Mouse (Mus musculus): ENCODE measurements around the gene Bsn. TPM values are rescaled to one million over a fixed set of nuclear protein-coding genes. Genes with fewer than 3 reads are reported as not detected.

The Bsn gene
- polyA plus RNA-seq (2014; fragmentation: Illumina TruSeq; extraction: RNeasy Lipid Tissue Mini Kit (QIAGEN cat#74804); ENCODE audit: low read depth, low replicate concordance): 0.35 TPM

DNA sequence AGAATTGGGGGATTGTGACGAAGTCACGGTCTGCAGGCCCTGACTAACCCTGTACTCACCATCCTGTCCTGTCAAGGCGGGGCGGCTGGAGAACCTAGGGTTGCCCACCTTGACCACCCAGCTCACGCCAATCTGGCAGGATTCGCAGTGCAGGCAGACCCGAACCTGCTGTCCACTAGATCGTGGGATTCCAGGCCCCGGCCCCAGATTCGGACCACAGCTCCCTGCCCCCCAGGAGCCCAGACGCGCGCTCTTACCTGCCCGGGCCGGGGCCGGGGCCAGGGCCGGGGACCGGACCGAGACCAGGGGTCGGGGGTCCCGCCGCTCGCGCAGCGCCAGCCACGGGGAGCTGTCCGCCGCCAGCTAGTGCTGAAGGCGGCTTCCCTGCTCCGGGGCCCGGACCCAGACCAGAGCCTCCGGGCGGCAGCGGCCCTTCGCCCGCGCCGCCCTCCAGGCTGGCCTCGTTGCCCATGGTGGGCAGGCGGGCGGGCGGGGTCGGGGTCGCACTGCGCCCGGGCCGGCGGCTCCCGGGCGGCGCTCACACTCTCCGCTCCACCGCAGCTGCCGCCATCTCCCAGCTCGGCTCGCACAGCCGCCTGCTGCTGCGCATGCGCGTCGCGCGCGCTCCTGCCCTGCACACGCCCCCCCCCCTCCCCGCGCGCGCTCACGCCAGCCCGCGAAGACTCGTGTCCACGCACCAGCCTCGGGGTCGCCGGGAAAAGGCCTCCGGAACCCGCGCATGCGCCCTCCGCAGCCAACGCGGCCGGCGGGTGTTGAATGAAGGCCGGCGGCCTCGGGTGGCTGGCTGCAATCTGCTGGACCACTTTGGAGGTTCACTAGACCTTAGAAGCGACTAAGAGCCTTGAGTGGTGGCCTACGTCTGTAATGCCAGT is at the start of gene Bsn:
Bsn (minus strand) TSS at position 598 of the 893 bp plus-strand sequence.

DNA sequence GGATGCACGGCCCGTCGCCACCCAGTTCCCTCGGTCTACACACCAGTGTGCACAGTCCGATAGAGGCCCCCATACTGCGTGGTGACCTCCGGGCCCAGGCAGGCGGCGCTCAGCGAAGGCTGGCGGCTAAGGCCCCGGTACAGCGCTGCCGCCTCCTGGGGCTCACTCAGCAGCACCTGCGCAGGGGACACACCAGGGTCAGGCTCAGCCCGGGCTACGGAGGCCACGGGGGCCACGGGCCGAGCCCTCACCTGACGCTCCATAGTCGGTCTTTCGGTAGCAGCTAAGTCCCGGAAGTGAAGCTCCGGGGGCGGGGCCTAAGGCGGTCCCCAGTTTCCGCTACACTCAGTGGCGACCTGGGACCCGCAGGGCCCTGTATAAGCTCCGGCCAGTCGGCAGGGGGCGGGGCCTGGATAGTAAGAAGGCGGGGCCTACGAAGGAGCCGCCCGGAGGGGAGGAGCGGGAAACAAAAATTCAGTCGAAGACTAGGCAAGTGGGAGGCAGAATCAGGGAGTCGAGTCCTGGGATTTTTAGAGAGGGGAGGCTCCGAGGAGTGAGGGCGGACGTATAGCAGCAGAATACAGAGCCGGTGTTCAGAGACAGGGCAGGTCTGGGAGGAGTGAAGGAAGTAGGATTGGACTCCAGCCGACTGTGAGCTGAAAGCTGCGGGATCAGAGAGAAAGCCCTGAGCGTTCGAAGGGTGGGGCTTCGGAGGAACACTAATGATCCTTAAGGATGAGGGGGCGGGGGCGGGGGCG is 95.8 kb downstream of the Bsn start, which contains the start of gene Apeh:
Apeh (minus strand) TSS at position 423 of the 758 bp plus-strand sequence.

DNA sequence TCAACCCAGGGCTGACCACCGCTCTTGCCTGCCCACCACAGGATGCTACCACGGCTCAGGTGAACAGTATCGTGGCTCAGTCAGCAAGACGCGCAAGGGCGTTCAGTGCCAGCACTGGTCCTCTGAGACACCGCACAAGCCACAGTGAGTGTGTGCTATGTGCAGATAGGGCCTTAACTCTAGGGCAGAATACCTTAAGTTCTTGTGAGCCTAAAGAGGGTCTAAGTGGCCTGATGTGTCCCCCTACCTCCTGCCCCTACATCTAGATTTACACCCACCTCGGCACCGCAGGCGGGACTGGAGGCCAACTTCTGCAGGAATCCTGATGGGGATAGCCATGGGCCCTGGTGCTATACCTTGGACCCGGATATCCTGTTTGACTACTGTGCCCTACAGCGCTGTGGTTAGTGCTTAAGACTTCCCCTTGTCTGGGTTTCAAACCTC is 107.2 kb downstream of the Bsn start, which contains the start of gene Rnf123:
Rnf123 (minus strand) TSS at position 359 of the 444 bp plus-strand sequence.

DNA sequence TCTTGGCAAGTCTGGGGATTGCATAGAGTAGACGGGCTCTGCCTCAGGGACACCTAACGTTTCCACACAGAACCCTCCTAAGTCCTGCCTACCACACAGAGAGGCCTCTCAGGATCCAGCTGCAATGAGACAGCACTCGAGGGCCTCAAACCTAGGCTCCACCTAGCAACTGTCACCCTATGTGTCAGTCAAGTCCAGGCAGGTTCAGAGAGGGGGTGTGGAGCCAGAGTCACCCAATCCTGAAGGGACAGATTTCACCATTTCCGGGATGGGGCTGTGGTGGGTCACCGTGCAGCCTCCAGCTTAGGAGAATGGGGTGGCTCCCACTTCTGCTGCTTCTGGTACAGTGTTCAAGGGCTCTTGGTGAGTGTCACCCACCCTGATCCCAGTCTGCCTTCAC is 110.0 kb downstream of the Bsn start, which contains the start of gene Mst1:
Mst1 (plus strand) TSS at position 269 of the 400 bp plus-strand sequence.

DNA sequence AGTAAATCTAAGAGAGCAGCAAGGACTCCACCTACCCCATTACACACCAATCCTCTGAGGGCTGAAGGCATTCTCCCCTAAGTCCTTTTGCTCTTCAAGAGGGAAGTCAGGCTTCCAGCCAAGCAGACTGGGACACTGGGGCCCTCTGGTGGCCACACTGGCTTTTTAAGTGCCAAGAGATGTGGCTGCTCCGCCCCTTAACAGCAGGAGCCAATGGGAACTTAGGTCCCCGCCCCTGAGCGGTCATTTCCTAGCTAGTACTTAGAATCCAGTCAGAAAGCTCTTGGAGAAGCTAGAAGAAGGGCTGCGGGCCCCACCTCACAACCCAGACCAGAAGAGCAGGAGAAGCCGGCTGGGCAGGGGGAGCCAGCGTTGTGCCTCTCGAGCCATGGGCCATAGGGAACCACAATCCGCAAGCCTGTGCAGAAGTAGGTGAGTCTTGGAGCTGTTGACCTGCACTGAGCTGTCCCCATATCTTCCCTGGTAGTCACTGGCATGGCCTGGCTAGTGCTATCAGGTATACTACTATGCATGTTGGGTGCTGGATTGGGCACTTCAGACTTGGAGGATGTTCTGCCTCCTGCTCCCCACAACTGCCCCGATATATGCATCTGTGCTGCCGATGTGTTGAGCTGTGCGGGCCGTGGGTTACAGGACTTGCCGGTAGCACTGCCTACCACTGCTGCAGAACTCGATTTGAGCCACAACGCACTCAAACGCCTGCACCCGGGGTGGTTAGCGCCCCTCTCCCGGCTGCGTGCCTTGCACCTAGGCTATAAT is 137.1 kb downstream of the Bsn start, which contains the start of gene Amigo3:
Amigo3 (plus strand) TSS at position 275 of the 780 bp plus-strand sequence.

DNA sequence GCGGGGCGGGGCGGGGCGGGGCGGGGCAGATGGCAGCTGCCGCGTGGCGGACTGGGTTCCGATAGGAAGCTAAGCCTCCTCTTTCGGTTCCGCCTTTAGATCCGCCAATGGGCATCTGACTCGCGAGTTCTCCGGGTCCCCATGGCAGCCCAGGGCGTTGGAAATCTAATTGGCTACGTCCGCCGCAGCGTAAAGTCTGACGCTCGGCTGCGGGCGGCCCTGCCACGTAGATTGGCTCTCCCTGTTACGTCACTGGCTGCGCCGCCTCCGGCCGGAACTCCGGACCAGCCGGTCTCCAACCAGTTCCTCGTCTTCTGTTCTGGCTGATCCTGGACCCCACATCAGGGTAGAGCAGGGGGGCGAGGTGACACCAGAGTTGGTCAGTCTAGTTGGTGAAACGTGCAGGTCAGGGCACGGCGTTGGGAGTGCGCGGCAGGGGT is 141.1 kb downstream of the Bsn start, which contains the start of gene Gmppb:
Gmppb (plus strand) TSS at position 227 of the 440 bp plus-strand sequence.

Other genes starting within 250 kb of the Bsn start
- gene Traip, start 240.2 kb downstream of the Bsn start, polyA plus RNA-seq (2014; fragmentation: Illumina TruSeq; extraction: RNeasy Lipid Tissue Mini Kit (QIAGEN cat#74804); ENCODE audit: low read depth, low replicate concordance): not detected
- 2.0 TPM for gene Uba7, start 214.9 kb downstream of the Bsn start, polyA plus RNA-seq (2014; fragmentation: Illumina TruSeq; extraction: RNeasy Lipid Tissue Mini Kit (QIAGEN cat#74804); ENCODE audit: low read depth, low replicate concordance)
- not detected for gene Gm20661, start 207.3 kb downstream of the Bsn start, polyA plus RNA-seq (2014; fragmentation: Illumina TruSeq; extraction: RNeasy Lipid Tissue Mini Kit (QIAGEN cat#74804); ENCODE audit: low read depth, low replicate concordance)
- gene Inka1, start 204.5 kb downstream of the Bsn start, polyA plus RNA-seq (2014; fragmentation: Illumina TruSeq; extraction: RNeasy Lipid Tissue Mini Kit (QIAGEN cat#74804); ENCODE audit: low read depth, low replicate concordance): not detected
- not detected for gene Cdhr4, start 197.9 kb downstream of the Bsn start, polyA plus RNA-seq (2014; fragmentation: Illumina TruSeq; extraction: RNeasy Lipid Tissue Mini Kit (QIAGEN cat#74804); ENCODE audit: low read depth, low replicate concordance)
- gene Gm20662, start 194.0 kb downstream of the Bsn start, polyA plus RNA-seq (2014; fragmentation: Illumina TruSeq; extraction: RNeasy Lipid Tissue Mini Kit (QIAGEN cat#74804); ENCODE audit: low read depth, low replicate concordance): not detected
- 27.1 TPM for gene Ip6k1, start 187.9 kb downstream of the Bsn start, polyA plus RNA-seq (2014; fragmentation: Illumina TruSeq; extraction: RNeasy Lipid Tissue Mini Kit (QIAGEN cat#74804); ENCODE audit: low read depth, low replicate concordance)
- gene Gmppb, start 141.1 kb downstream of the Bsn start, polyA plus RNA-seq (2014; fragmentation: Illumina TruSeq; extraction: RNeasy Lipid Tissue Mini Kit (QIAGEN cat#74804); ENCODE audit: low read depth, low replicate concordance): 0.64 TPM
- gene Amigo3, start 137.2 kb downstream of the Bsn start, polyA plus RNA-seq (2014; fragmentation: Illumina TruSeq; extraction: RNeasy Lipid Tissue Mini Kit (QIAGEN cat#74804); ENCODE audit: low read depth, low replicate concordance): 0.23 TPM
- gene Mst1, start 109.9 kb downstream of the Bsn start, polyA plus RNA-seq (2014; fragmentation: Illumina TruSeq; extraction: RNeasy Lipid Tissue Mini Kit (QIAGEN cat#74804); ENCODE audit: low read depth, low replicate concordance): not detected
- 0.99 TPM for gene Rnf123, start 107.0 kb downstream of the Bsn start, polyA plus RNA-seq (2014; fragmentation: Illumina TruSeq; extraction: RNeasy Lipid Tissue Mini Kit (QIAGEN cat#74804); ENCODE audit: low read depth, low replicate concordance)
- gene Apeh, start 95.8 kb downstream of the Bsn start, polyA plus RNA-seq (2014; fragmentation: Illumina TruSeq; extraction: RNeasy Lipid Tissue Mini Kit (QIAGEN cat#74804); ENCODE audit: low read depth, low replicate concordance): 40.2 TPM
- 56.8 TPM for gene Dag1, start 73.6 kb upstream of the Bsn start, polyA plus RNA-seq (2014; fragmentation: Illumina TruSeq; extraction: RNeasy Lipid Tissue Mini Kit (QIAGEN cat#74804); ENCODE audit: low read depth, low replicate concordance)
- 27.2 TPM for gene Nicn1, start 100.0 kb upstream of the Bsn start, polyA plus RNA-seq (2014; fragmentation: Illumina TruSeq; extraction: RNeasy Lipid Tissue Mini Kit (QIAGEN cat#74804); ENCODE audit: low read depth, low replicate concordance)
- gene Amt, start 106.5 kb upstream of the Bsn start, polyA plus RNA-seq (2014; fragmentation: Illumina TruSeq; extraction: RNeasy Lipid Tissue Mini Kit (QIAGEN cat#74804); ENCODE audit: low read depth, low replicate concordance): 0.82 TPM
- gene Rhoa, start 115.7 kb upstream of the Bsn start, polyA plus RNA-seq (2014; fragmentation: Illumina TruSeq; extraction: RNeasy Lipid Tissue Mini Kit (QIAGEN cat#74804); ENCODE audit: low read depth, low replicate concordance): 620 TPM
- gene Tcta, start 115.8 kb upstream of the Bsn start, polyA plus RNA-seq (2014; fragmentation: Illumina TruSeq; extraction: RNeasy Lipid Tissue Mini Kit (QIAGEN cat#74804); ENCODE audit: low read depth, low replicate concordance): 17.1 TPM
- gene Gpx1, start 148.5 kb upstream of the Bsn start, polyA plus RNA-seq (2014; fragmentation: Illumina TruSeq; extraction: RNeasy Lipid Tissue Mini Kit (QIAGEN cat#74804); ENCODE audit: low read depth, low replicate concordance): 21.4 TPM
- 66.7 TPM for gene Usp4, start 157.5 kb upstream of the Bsn start, polyA plus RNA-seq (2014; fragmentation: Illumina TruSeq; extraction: RNeasy Lipid Tissue Mini Kit (QIAGEN cat#74804); ENCODE audit: low read depth, low replicate concordance)
- gene 1700102P08Rik, start 202.4 kb upstream of the Bsn start, polyA plus RNA-seq (2014; fragmentation: Illumina TruSeq; extraction: RNeasy Lipid Tissue Mini Kit (QIAGEN cat#74804); ENCODE audit: low read depth, low replicate concordance): 1.2 TPM
- gene Ccdc36, start 238.1 kb upstream of the Bsn start, polyA plus RNA-seq (2014; fragmentation: Illumina TruSeq; extraction: RNeasy Lipid Tissue Mini Kit (QIAGEN cat#74804); ENCODE audit: low read depth, low replicate concordance): not detected
- gene BC048562, start 246.1 kb upstream of the Bsn start, polyA plus RNA-seq (2014; fragmentation: Illumina TruSeq; extraction: RNeasy Lipid Tissue Mini Kit (QIAGEN cat#74804); ENCODE audit: low read depth, low replicate concordance): not detected

All from adrenal gland, adult 10 weeks (tissue).